ENCODE assay signal across 8 mouse cellular contexts in genomic region chr19:53762749-53763438, GRCm38 (mm10).
DNase-seq lines count a peak whose midpoint lies in the region; ATAC-seq and TF ChIP-seq lines count a peak whose summit lies in the region.

No protein-coding gene starts in this region.

- no peak overlapping the region for H3K4me3 ChIP-seq in layer of hippocampus, adult 2 months
- no peak overlapping the region for H3K4me3 ChIP-seq in limb, embryonic 14.5 days (replicated peaks; ENCODE audit: low read length)
- no peak overlapping the region for H3K4me3 ChIP-seq in cerebellum, adult 2 months (replicated peaks; ENCODE audit: insufficient read depth, low read depth, low read length)

- H3K27me3 ChIP-seq in limb, embryonic 14.5 days (ENCODE audit: control insufficient read depth, insufficient read depth, low read length) = no peaks in the 10 kb centered on the region
- H3K27me3 ChIP-seq in cerebellum, adult 2 months (ENCODE audit: control insufficient read depth, insufficient read depth, low read length) = no peaks in the 10 kb centered on the region

- no peaks in the 10 kb centered on the region; the same call in 1 of the 2 replicates for H3K9me3 ChIP-seq in limb, embryonic 14.5 days (ENCODE audit: control insufficient read depth, low read length)

- H3K27ac ChIP-seq in layer of hippocampus, adult 2 months = no peak overlapping the region
- H3K27ac ChIP-seq in limb, embryonic 14.5 days (replicated peaks; ENCODE audit: low read depth, low read length) = no peak overlapping the region
- H3K27ac ChIP-seq in cerebellum, adult 2 months (ENCODE audit: insufficient read depth, low read length) = no peak overlapping the region

- peak; percentile 8 for DNase-seq in adrenal gland, adult 2 months
- DNase-seq in adrenal gland, adult 18-20 months (ENCODE audit: low spot score in 2 of 2) = no peak
- DNase-seq in layer of hippocampus, adult 2 months (ENCODE audit: low spot score in 2 of 2) = peak; percentile 23 to 44
- DNase-seq in layer of hippocampus, postnatal 25 days (ENCODE audit: extremely low spot score in 1 of 2, low spot score in 1 of 2) = no peak
- DNase-seq in Muller cell, postnatal 12 days (ENCODE audit: inconsistent ontology term) = peak; percentile 40
- peak; percentile 67 for DNase-seq in limb, embryonic 14.5 days (ENCODE audit: low spot score)
- no peak for DNase-seq in cerebellum, adult 2 months
- DNase-seq in cerebellum, postnatal 25 days = no peak

- TF ChIP-seq POLR2A in limb, embryonic 14.5 days (IDR thresholded peaks at IDR 0.05; ENCODE audit: borderline replicate concordance, extremely low read depth, insufficient read depth, insufficient read length) = no peak
- no peak for TF ChIP-seq POLR2A in cerebellum, adult 2 months (IDR thresholded peaks at IDR 0.05; ENCODE audit: borderline replicate concordance, insufficient read depth, low read length)

- WGBS in limb, embryonic 14.5 days = 70% methylated on average over 8 of the region's 8 CpGs
- 48% methylated on average over 8 of the region's 8 CpGs for WGBS in cerebellum, adult 2 months

- no peak overlapping the region for H3K9ac ChIP-seq in limb, embryonic 14.5 days (ENCODE audit: low read depth, low read length, severe bottlenecking)

- ATAC-seq in limb, embryonic 14.5 days (ENCODE audit: low FRiP score, low read depth) = peak; percentile 85

- H3K4me1 ChIP-seq in limb, embryonic 14.5 days (ENCODE audit: control insufficient read depth, insufficient read depth, low read length) = no peaks in the 10 kb centered on the region
- no peaks in the 10 kb centered on the region for H3K4me1 ChIP-seq in cerebellum, adult 2 months (ENCODE audit: control insufficient read depth, insufficient read depth, low read length)

- TF ChIP-seq CTCF in layer of hippocampus, adult 2 months (conservative IDR thresholded peaks at IDR 0.05) = peak; percentile 78
- TF ChIP-seq CTCF in cerebellum, adult 2 months (IDR thresholded peaks at IDR 0.05; ENCODE audit: borderline replicate concordance, insufficient read depth, low read depth, low read length) = no peak; the same call in 1 of the 2 replicates

- H3K36me3 ChIP-seq in limb, embryonic 14.5 days (ENCODE audit: control insufficient read depth, insufficient read depth, low read length) = no peaks in the 10 kb centered on the region

- H3K4me2 ChIP-seq in limb, embryonic 14.5 days (replicated peaks; ENCODE audit: low read depth, low read length, severe bottlenecking) = no peak overlapping the region

Comparison
In these comparisons a context has a peak if more than half of its experiments do, and no peak if none do; other contexts are left out.
1. DNase-seq: peak in adrenal gland, adult 2 months (single experiment), layer of hippocampus, adult 2 months (2 of 2), Muller cell, postnatal 12 days (single experiment) and limb, embryonic 14.5 days (single experiment); none in adrenal gland, adult 18-20 months (0 of 2), layer of hippocampus, postnatal 25 days (0 of 2), cerebellum, adult 2 months (0 of 2) and cerebellum, postnatal 25 days (0 of 2).